Mouse (Mus musculus): ENCODE data around the gene Kdm1b. TPM values are rescaled to one million over a fixed set of nuclear protein-coding genes. Genes with fewer than 3 reads are reported as not detected.

Gene Kdm1b
- polyA plus RNA-seq, 1 experiment from 2014 or later: 13.4 TPM

GRCm38 (mm10) chr13:47033602-47034001 is 9.7 kb upstream of the Kdm1b start:
- H3K27ac ChIP-seq: no peak overlapping the region
- WGBS: 87% methylated on average over 4 of the region's 4 CpGs
- H3K27me3 ChIP-seq: no peaks in the 10 kb centered on the region
- H3K4me2 ChIP-seq: no peak overlapping the region
- H3K4me1 ChIP-seq: 0 out of 2 replicates have a peak, but pooled peaks cover 3% of the 10 kb centered on the region
- H3K9me3 ChIP-seq: no peaks in the 10 kb centered on the region
- H3K4me3 ChIP-seq: no peak overlapping the region
- no peak for ATAC-seq (ENCODE audit: insufficient number of reproducible peaks, insufficient read depth, low FRiP score, low TSS enrichment, low read depth)
- H3K9ac ChIP-seq: no peak overlapping the region
- H3K36me3 ChIP-seq: 0 out of 2 replicates have a peak, but pooled peaks cover 4% of the 10 kb centered on the region

GRCm38 (mm10) chr13:47037946-47038345 is 5.4 kb upstream of the Kdm1b start:
- WGBS: 81% methylated on average over 6 of the region's 6 CpGs
- no peak for ATAC-seq (ENCODE audit: insufficient number of reproducible peaks, insufficient read depth, low FRiP score, low TSS enrichment, low read depth)
- no peak overlapping the region for H3K4me3 ChIP-seq

GRCm38 (mm10) chr13:47040061-47040460 is 3.2 kb upstream of the Kdm1b start:
- Histone ChIP-seq H3K4me2 (no peak overlapping the region), H3K36me3 (no peaks in the 10 kb centered on the region), H3K27ac (no peak overlapping the region), H3K9ac (no peak overlapping the region), H3K4me3 (no peak overlapping the region), H3K4me1 (peaks cover 12% of the 10 kb centered on the region), H3K27me3 (no peaks in the 10 kb centered on the region), H3K9me3 (no peaks in the 10 kb centered on the region)
- WGBS: 94% methylated on average over 5 of the region's 5 CpGs
- no peak for ATAC-seq (ENCODE audit: insufficient number of reproducible peaks, insufficient read depth, low FRiP score, low TSS enrichment, low read depth)

More at GRCm38 (mm10) chr13:47037946-47038345, 5.4 kb upstream of the Kdm1b start:
- no peak overlapping the region for H3K27ac ChIP-seq
- no peaks in the 10 kb centered on the region for H3K27me3 ChIP-seq
- H3K4me2 ChIP-seq: no peak overlapping the region
- H3K4me1 ChIP-seq: peaks cover 7% of the 10 kb centered on the region; the same call in 1 of the 2 replicates
- H3K9me3 ChIP-seq: no peaks in the 10 kb centered on the region
- H3K36me3 ChIP-seq: no peaks in the 10 kb centered on the region
- H3K9ac ChIP-seq: no peak overlapping the region

GRCm38 (mm10) chr13:47042024-47042633 is 1.2 kb upstream of the Kdm1b start:
- Histone ChIP-seq H3K4me2 (peak overlapping the region; percentile 100), H3K4me3 (peak overlapping the region; percentile 83; the same call in 1 of the 2 replicates), H3K36me3 (no peaks in the 10 kb centered on the region), H3K27ac (no peak overlapping the region), H3K9ac (no peak overlapping the region), H3K9me3 (no peaks in the 10 kb centered on the region), H3K4me1 (peaks cover 12% of the 10 kb centered on the region), H3K27me3 (no peaks in the 10 kb centered on the region)
- 55% methylated on average over 8 of the region's 8 CpGs for WGBS
- no peak for ATAC-seq (ENCODE audit: insufficient number of reproducible peaks, insufficient read depth, low FRiP score, low TSS enrichment, low read depth)

- no peaks in the 10 kb centered on the region for H3K9me3 ChIP-seq
- peak overlapping the region; percentile 83 for H3K4me3 ChIP-seq
- H3K27me3 ChIP-seq: no peaks in the 10 kb centered on the region
- H3K27ac ChIP-seq: peak overlapping the region; percentile 41
- WGBS: under 1% methylated on average over 45 of the region's 45 CpGs
- H3K4me2 ChIP-seq: peak overlapping the region; percentile 100
- peaks cover 12% of the 10 kb centered on the region for H3K4me1 ChIP-seq
- peak; percentile 21; the same call in 1 of the 2 replicates for ATAC-seq (ENCODE audit: insufficient number of reproducible peaks, insufficient read depth, low FRiP score, low TSS enrichment, low read depth)
- H3K36me3 ChIP-seq: peaks cover 8% of the 10 kb centered on the region
- H3K9ac ChIP-seq: peak overlapping the region; percentile 84
Measured at GRCm38 (mm10) chr13:47043833-47044616, 726 bp downstream of the Kdm1b start.

GRCm38 (mm10) chr13:47044617-47044947 is 1.3 kb downstream of the Kdm1b start, which contains the start of gene Tpmt:
TSS of gene Tpmt (minus strand) at chr13:47044737.
- peak within 1 kb of the TSS; percentile 41 for H3K27ac ChIP-seq
- ATAC-seq (ENCODE audit: insufficient number of reproducible peaks, insufficient read depth, low FRiP score, low TSS enrichment, low read depth): no peak
- H3K4me3 ChIP-seq: peak within 1 kb of the TSS; percentile 83
- peaks cover 12% of the 10 kb centered on the region for H3K4me1 ChIP-seq
- H3K4me2 ChIP-seq: peak within 1 kb of the TSS; percentile 100
- 13% methylated on average over 10 of the region's 10 CpGs for WGBS
- peak within 1 kb of the TSS; percentile 84 for H3K9ac ChIP-seq
- H3K27me3 ChIP-seq: no peaks in the 10 kb centered on the region
- H3K36me3 ChIP-seq: peaks cover 13% of the 10 kb centered on the region
- no peaks in the 10 kb centered on the region for H3K9me3 ChIP-seq

GRCm38 (mm10) chr13:47047996-47048395 is 4.7 kb downstream of the Kdm1b start:
- 89% methylated on average over 4 of the region's 4 CpGs for WGBS
- no peak for ATAC-seq (ENCODE audit: insufficient number of reproducible peaks, insufficient read depth, low FRiP score, low TSS enrichment, low read depth)
- no peak overlapping the region for H3K4me2 ChIP-seq

GRCm38 (mm10) chr13:47050009-47050408 is 6.7 kb downstream of the Kdm1b start:
- Histone ChIP-seq H3K27ac (no peak overlapping the region), H3K36me3 (peaks cover 46% of the 10 kb centered on the region), H3K9ac (no peak overlapping the region), H3K27me3 (no peaks in the 10 kb centered on the region), H3K9me3 (no peaks in the 10 kb centered on the region), H3K4me2 (no peak overlapping the region), H3K4me3 (no peak overlapping the region), H3K4me1 (no peaks in the 10 kb centered on the region)
- 74% methylated on average over 4 of the region's 4 CpGs for WGBS
- no peak for ATAC-seq (ENCODE audit: insufficient number of reproducible peaks, insufficient read depth, low FRiP score, low TSS enrichment, low read depth)

More at GRCm38 (mm10) chr13:47047996-47048395, 4.7 kb downstream of the Kdm1b start:
- Histone ChIP-seq H3K36me3 (peaks cover 37% of the 10 kb centered on the region), H3K9me3 (no peaks in the 10 kb centered on the region), H3K27me3 (no peaks in the 10 kb centered on the region), H3K9ac (no peak overlapping the region), H3K27ac (no peak overlapping the region), H3K4me3 (no peak overlapping the region), H3K4me1 (peaks cover 8% of the 10 kb centered on the region)

GRCm38 (mm10) chr13:47053971-47054370 is 10.7 kb downstream of the Kdm1b start:
- H3K4me3 ChIP-seq: no peak overlapping the region
- ATAC-seq (ENCODE audit: insufficient number of reproducible peaks, insufficient read depth, low FRiP score, low TSS enrichment, low read depth): no peak

GRCm38 (mm10) chr13:47056126-47056525 is 12.8 kb downstream of the Kdm1b start:
- H3K27me3 ChIP-seq: no peaks in the 10 kb centered on the region
- peaks cover 55% of the 10 kb centered on the region for H3K36me3 ChIP-seq
- H3K27ac ChIP-seq: no peak overlapping the region
- no peak overlapping the region for H3K4me3 ChIP-seq
- no peak overlapping the region for H3K4me2 ChIP-seq
- ATAC-seq (ENCODE audit: insufficient number of reproducible peaks, insufficient read depth, low FRiP score, low TSS enrichment, low read depth): no peak
- 82% methylated on average over 11 of the region's 11 CpGs for WGBS
- H3K9ac ChIP-seq: no peak overlapping the region
- no peaks in the 10 kb centered on the region for H3K9me3 ChIP-seq
- no peaks in the 10 kb centered on the region for H3K4me1 ChIP-seq

More at GRCm38 (mm10) chr13:47053971-47054370, 10.7 kb downstream of the Kdm1b start:
- no peak overlapping the region for H3K4me2 ChIP-seq
- H3K27ac ChIP-seq: no peak overlapping the region
- H3K4me1 ChIP-seq: no peaks in the 10 kb centered on the region
- peaks cover 56% of the 10 kb centered on the region for H3K36me3 ChIP-seq
- no peaks in the 10 kb centered on the region for H3K9me3 ChIP-seq
- WGBS: 80% methylated on average over 10 of the region's 10 CpGs
- no peak overlapping the region for H3K9ac ChIP-seq
- H3K27me3 ChIP-seq: no peaks in the 10 kb centered on the region

- H3K27ac ChIP-seq: no peak overlapping the region
- no peaks in the 10 kb centered on the region for H3K27me3 ChIP-seq
- no peak overlapping the region for H3K9ac ChIP-seq
- H3K9me3 ChIP-seq: no peaks in the 10 kb centered on the region
- H3K4me3 ChIP-seq: no peak overlapping the region
- ATAC-seq (ENCODE audit: insufficient number of reproducible peaks, insufficient read depth, low FRiP score, low TSS enrichment, low read depth): no peak
- H3K4me1 ChIP-seq: no peaks in the 10 kb centered on the region
- WGBS: 93% methylated on average over 5 of the region's 5 CpGs
- H3K4me2 ChIP-seq: no peak overlapping the region
- H3K36me3 ChIP-seq: peaks cover 55% of the 10 kb centered on the region
Measured at GRCm38 (mm10) chr13:47056781-47057180, 13.5 kb downstream of the Kdm1b start.

- no peaks in the 10 kb centered on the region for H3K9me3 ChIP-seq
- H3K36me3 ChIP-seq: peaks cover 48% of the 10 kb centered on the region
- 82% methylated on average over 17 of the region's 17 CpGs for WGBS
- H3K27me3 ChIP-seq: no peaks in the 10 kb centered on the region
- H3K4me3 ChIP-seq: no peak overlapping the region
- H3K4me1 ChIP-seq: peaks cover 3% of the 10 kb centered on the region; the same call in 1 of the 2 replicates
- H3K4me2 ChIP-seq: no peak overlapping the region
- no peak overlapping the region for H3K9ac ChIP-seq
- H3K27ac ChIP-seq: no peak overlapping the region
- no peak for ATAC-seq (ENCODE audit: insufficient number of reproducible peaks, insufficient read depth, low FRiP score, low TSS enrichment, low read depth)
Measured at GRCm38 (mm10) chr13:47062756-47063155, 19.5 kb downstream of the Kdm1b start.

Data from embryonic facial prominence, embryonic 13.5 days (tissue).